Mouse (Mus musculus) limb, embryonic 12.5 days (tissue): ENCODE data around the gene Sec62. TPM values are rescaled to one million over a fixed set of nuclear protein-coding genes. Genes with fewer than 3 reads are reported as not detected.
"Not testable (repeated sequence)": the region's sequence is repeated elsewhere in the genome, so short reads cannot be mapped to it uniquely, and the experiment has no call there.

Experiments used
- ATAC-seq: fragments of 200-750 bp; cut with Nextera tagmentation; 2 replicates; pipeline ENCODE4 v1.8.0; 2017; ENCODE audit warnings: low read depth, moderate TSS enrichment; ENCODE audit not compliant: insufficient number of reproducible peaks, insufficient read depth, low FRiP score, low TSS enrichment
- H3K27ac ChIP-seq: fragments of 300-500 bp; sonication (generic); 2 replicates; pipeline ENCODE4 v1.5.1; 2016; ENCODE audit warnings: mild to moderate bottlenecking, moderate library complexity
- H3K27me3 ChIP-seq: fragments of 300-500 bp; sonication (generic); 2 replicates; pipeline ENCODE4 v1.6.1; 2016; ENCODE audit warnings: mild to moderate bottlenecking, moderate library complexity
- H3K36me3 ChIP-seq: fragments of 300-500 bp; sonication (generic); 2 replicates; pipeline ENCODE4 v1.6.1; 2016; ENCODE audit warnings: mild to moderate bottlenecking, moderate library complexity
- H3K4me1 ChIP-seq: fragments of 300-500 bp; sonication (generic); replicated peaks from 2 replicates; pipeline ENCODE4 v1.6.1; 2016
- H3K4me2 ChIP-seq: fragments of 300-500 bp; sonication (generic); 2 replicates; pipeline ENCODE4 v1.6.1; 2016; ENCODE audit warnings: mild to moderate bottlenecking, moderate library complexity
- H3K4me3 ChIP-seq: fragments of 300-500 bp; sonication (generic); replicated peaks from 2 replicates; pipeline ENCODE4 v1.5.1; 2016; ENCODE audit warnings: mild to moderate bottlenecking
- H3K9ac ChIP-seq: fragments of 300-500 bp; sonication (generic); replicated peaks from 2 replicates; pipeline ENCODE4 v1.6.1; 2016; ENCODE audit warnings: mild to moderate bottlenecking, moderate library complexity
- H3K9me3 ChIP-seq: fragments of 300-500 bp; sonication (generic); 2 replicates; pipeline ENCODE4 v1.6.1; 2016; ENCODE audit warnings: mild to moderate bottlenecking, moderate library complexity
- WGBS: fragments of 180-500 bp; shearing (Covaris S2); methylation state at CpG from one replicate; pipeline ENCODE4 v1.1.7; 2016; 5-methylcytosine and 5-hydroxymethylcytosine counted together
- polyA plus RNA-seq: library from polyadenylated mRNA; unstranded; fragments of >200 nt; fragmentation: Nextera tagmentation; extraction: Ambion mirVana; gene quantifications from 2 replicates; pipeline ENCODE4 v1.2.1, GENCODE M21; 2016

Gene Sec62
- polyA plus RNA-seq, 1 experiment from 2014 or later = 83.9 TPM

DNA sequence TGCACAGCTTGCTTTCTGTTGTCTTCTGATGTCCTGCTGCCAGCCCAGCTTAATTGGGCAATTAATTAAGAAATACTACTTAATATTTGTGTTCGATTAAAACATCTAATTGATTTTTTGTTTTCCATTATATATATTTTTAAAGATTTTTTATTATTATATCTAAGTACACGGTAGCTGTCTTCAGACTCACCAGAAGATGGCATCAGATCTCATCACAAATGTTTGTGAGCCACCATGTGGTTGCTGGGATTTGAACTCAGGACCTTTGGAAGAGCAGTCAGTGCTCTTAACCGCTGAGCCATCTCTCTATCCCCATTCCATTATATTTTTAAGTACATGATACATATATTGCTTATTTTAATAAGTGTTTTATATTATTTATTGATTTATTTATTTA is 40.6 kb downstream of the Sec62 start:
- Histone ChIP-seq H3K9ac (no peak overlapping the region), H3K27me3 (no peaks in the 10 kb centered on the region), H3K9me3 (no peaks in the 10 kb centered on the region), H3K4me1 (no peaks in the 10 kb centered on the region), H3K4me3 (no peak overlapping the region), H3K4me2 (no peak overlapping the region), H3K27ac (no peak overlapping the region), H3K36me3 (no peaks in the 10 kb centered on the region)
- ATAC-seq = no peak
- 78% methylated on average over 3 of the region's 3 CpGs for WGBS

DNA sequence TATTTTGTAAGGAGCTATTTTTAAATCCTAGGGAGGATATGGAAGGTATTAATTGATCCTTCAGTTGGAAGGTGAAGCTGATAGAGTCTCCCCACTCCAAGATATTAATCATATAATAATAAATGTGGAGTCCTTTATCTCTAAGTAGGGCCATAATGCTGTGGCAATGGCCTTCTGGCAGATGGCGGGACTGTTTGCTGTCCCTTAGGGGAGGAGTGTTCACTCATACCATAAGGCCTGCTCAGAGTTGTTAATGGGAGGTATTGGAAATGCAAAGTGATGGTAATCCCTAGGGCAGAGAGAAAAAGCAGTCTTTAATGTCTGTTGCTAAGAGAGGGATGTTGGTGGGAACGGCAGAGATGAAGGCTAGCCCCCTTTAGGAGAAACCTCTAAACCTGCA is 53.1 kb downstream of the Sec62 start:
- no peaks in the 10 kb centered on the region for H3K27me3 ChIP-seq
- ATAC-seq = no peak
- H3K4me1 ChIP-seq = no peaks in the 10 kb centered on the region
- no peak overlapping the region for H3K27ac ChIP-seq
- H3K4me3 ChIP-seq = no peak overlapping the region
- H3K4me2 ChIP-seq = no peak overlapping the region
- H3K36me3 ChIP-seq = no peaks in the 10 kb centered on the region
- no peak overlapping the region for H3K9ac ChIP-seq
- H3K9me3 ChIP-seq = no peaks in the 10 kb centered on the region
- WGBS = 67% methylated on average over 2 of the region's 2 CpGs

DNA sequence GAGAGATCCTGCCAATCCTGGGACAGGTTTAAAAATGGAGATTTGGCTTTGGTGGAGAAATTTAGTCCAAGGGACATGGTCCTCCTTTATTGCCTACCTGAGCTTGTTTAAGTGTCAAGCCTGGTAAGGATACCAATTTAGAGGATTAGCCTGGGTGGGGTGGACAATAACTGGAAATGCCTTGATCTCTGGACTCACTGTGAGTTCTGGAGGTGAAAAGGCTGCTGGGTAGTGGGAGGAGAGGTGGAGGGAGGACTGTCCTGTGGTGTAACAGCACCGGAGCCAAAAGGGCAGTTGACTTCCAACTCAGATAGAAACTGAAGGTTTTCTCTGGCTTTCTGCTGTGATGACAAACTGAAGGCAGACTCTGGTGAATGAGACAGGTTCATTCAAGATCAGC is 54.7 kb downstream of the Sec62 start:
- H3K9me3 ChIP-seq = no peaks in the 10 kb centered on the region
- ATAC-seq = no peak
- no peak overlapping the region for H3K4me3 ChIP-seq
- WGBS = 38% methylated on average over 1 of the region's 1 CpGs
- H3K36me3 ChIP-seq = no peaks in the 10 kb centered on the region
- no peak overlapping the region for H3K4me2 ChIP-seq
- H3K27ac ChIP-seq = no peak overlapping the region
- no peak overlapping the region for H3K9ac ChIP-seq
- H3K4me1 ChIP-seq = no peaks in the 10 kb centered on the region
- no peaks in the 10 kb centered on the region; the same call in 1 of the 2 replicates for H3K27me3 ChIP-seq

DNA sequence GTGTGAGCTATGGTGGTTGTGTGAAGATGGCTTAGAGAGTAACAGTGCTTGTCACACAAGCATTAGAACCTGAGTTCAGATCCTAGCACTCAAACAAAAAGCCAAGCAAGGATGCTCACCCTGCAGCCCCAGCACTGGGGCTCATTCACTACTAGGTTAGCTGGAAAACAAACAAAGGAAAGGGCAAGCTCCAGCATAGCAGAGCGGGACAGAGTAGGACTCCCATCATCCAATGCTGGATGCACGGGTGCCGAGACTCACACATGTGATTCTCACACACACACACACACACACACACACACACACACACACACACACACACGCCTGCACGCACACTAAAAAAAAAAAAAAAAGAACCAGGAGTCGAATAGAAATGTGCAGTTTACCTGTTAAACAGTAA is 58.7 kb downstream of the Sec62 start:
- 80% methylated on average over 6 of the region's 6 CpGs for WGBS
- Histone ChIP-seq H3K36me3 (no peaks in the 10 kb centered on the region), H3K4me3 (no peak overlapping the region), H3K9me3 (no peaks in the 10 kb centered on the region), H3K9ac (no peak overlapping the region), H3K27ac (no peak overlapping the region), H3K27me3 (peaks cover 28% of the 10 kb centered on the region), H3K4me2 (no peak overlapping the region), H3K4me1 (peaks cover 5% of the 10 kb centered on the region; the same call in 1 of the 2 replicates)
- no peak for ATAC-seq

DNA sequence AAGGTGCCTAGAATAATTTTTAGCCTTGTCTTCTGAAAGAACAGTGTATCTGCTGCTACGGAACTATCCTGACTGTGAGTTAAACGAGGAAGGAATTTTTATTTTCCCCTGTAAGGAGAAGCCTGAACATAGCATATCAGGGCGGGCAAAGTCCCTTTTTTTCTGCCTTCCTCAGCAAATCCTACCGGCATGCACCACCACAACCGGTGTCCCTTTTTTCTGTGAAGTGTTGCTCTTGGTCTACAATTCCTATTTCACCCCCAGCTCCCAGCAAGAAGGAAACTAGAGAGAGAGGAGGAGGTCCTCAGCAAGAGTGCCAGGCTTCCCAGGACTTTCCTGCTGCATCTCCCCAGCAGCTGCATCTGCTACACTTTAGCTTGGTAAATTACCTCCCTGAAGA is 60.9 kb downstream of the Sec62 start:
- Histone ChIP-seq H3K4me3 (no peak overlapping the region), H3K27ac (no peak overlapping the region), H3K4me2 (no peak overlapping the region), H3K27me3 (peaks cover 40% of the 10 kb centered on the region), H3K9me3 (no peaks in the 10 kb centered on the region), H3K9ac (no peak overlapping the region), H3K4me1 (peaks cover 5% of the 10 kb centered on the region; the same call in 1 of the 2 replicates), H3K36me3 (no peaks in the 10 kb centered on the region)
- ATAC-seq = no peak
- WGBS = 87% methylated on average over 5 of the region's 5 CpGs

DNA sequence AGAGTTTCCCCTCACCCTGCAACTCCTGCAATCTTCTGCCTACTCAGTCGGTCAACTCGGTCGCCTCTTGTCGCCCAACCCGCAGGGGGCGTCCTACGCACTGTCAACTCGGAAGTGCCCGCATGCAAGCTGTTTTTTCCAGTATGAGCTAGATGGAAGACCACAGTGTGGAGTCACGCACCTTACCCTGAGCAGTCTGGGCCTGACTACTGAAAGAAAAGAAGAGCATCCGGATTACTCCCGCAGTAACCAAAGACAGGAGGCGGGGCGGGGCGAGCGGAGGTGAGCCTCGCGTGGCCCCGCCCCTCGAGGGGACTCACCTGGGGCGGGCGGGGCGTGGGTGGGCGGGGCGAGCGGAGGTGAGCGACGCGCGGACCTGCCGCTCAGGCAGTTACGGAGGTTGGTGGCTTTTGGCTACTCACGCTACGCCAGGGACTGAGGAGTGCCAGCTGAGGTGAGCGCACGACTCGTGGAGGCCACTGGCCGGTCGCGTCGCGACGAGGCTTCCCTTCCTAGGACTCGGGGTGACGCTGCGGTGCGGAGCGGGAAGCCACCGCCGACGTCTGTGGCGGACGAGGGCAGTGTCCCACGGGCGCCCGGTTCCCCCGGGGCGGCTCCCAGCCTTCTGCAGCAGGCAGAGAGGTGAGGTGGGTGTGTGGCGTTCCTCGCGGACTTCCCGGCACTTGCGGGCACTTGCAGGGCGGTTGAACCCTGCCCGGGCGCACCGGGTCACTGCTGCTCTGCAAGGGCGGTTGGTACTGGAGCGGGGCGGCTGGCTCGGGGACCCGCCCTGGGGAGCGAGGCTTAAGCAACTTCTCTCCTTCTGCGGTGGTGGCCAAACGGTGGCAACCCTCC is 63.2 kb downstream of the Sec62 start, which contains the start of gene Gpr160:
Gene Gpr160 (plus strand): TSS at position 347 of the 855 bp plus-strand sequence.
- no peak within 1 kb of the TSS for H3K27ac ChIP-seq
- H3K27me3 ChIP-seq = peaks cover 40% of the 10 kb centered on the region
- H3K9ac ChIP-seq = peak within 1 kb of the TSS; percentile 57
- peak within 1 kb of the TSS; percentile 98 for H3K4me2 ChIP-seq
- H3K4me3 ChIP-seq = peak within 1 kb of the TSS; percentile 64
- peak; percentile 59 for ATAC-seq
- H3K9me3 ChIP-seq = no peaks in the 10 kb centered on the region
- peaks cover 5% of the 10 kb centered on the region; the same call in 1 of the 2 replicates for H3K4me1 ChIP-seq
- under 1% methylated on average over 75 of the region's 75 CpGs for WGBS
- H3K36me3 ChIP-seq = no peaks in the 10 kb centered on the region

DNA sequence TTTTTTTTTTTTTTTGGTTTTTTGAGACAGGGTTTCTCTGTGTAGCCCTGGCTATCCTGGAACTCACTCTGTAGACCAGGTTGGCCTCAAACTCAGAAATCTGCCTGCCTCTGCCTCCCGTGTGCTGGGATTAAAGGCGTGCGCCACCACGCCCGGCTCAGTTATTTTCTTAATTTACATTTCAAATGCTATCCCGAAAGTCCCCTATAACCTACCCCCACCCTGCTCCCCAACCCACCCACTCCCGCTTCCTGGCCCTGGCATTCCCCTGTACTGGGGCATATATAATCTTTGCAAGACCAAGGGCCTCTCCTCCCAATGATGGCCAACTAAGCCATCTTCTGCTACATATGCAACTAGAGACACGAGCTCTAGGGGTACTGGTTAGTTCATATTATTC is 66.9 kb downstream of the Sec62 start:
- WGBS = 91% methylated on average over 8 of the region's 8 CpGs
- not testable (repeated sequence) for ATAC-seq, H3K9ac ChIP-seq

DNA sequence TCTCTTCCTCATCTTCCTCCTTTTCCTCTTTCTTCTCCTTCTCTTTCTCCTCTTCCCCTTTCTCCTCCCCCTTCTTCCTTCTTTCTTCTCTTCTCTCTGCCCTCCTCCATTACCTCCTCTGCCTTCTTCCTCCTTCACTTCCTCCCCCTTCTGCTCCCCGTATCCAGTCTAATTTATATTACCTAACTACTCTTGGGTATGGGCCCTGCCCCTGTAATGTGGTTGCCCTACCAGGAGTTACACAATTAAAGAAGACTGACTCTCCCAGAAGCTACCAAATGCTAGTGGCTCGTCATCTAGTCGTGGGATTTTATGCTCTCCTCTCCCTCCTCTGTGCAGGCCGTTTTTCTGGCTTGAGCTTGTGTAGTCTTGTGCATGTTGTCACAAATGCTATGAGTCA is 68.0 kb downstream of the Sec62 start:
- Histone ChIP-seq H3K27ac (no peak overlapping the region), H3K4me2 (no peak overlapping the region), H3K36me3 (no peaks in the 10 kb centered on the region), H3K4me3 (no peak overlapping the region), H3K9me3 (no peaks in the 10 kb centered on the region), H3K27me3 (peaks cover 19% of the 10 kb centered on the region), H3K4me1 (peaks cover 8% of the 10 kb centered on the region; the same call in 1 of the 2 replicates), H3K9ac (no peak overlapping the region)
- ATAC-seq = no peak
- WGBS = 72% methylated on average over 4 of the region's 4 CpGs

More for the DNA sequence above, 66.9 kb downstream of the Sec62 start:
- H3K4me2 ChIP-seq, H3K4me1 ChIP-seq, H3K27ac ChIP-seq, H3K4me3 ChIP-seq, H3K9me3 ChIP-seq, H3K36me3 ChIP-seq: not testable (repeated sequence)
- peaks cover 30% of the 10 kb centered on the region for H3K27me3 ChIP-seq

DNA sequence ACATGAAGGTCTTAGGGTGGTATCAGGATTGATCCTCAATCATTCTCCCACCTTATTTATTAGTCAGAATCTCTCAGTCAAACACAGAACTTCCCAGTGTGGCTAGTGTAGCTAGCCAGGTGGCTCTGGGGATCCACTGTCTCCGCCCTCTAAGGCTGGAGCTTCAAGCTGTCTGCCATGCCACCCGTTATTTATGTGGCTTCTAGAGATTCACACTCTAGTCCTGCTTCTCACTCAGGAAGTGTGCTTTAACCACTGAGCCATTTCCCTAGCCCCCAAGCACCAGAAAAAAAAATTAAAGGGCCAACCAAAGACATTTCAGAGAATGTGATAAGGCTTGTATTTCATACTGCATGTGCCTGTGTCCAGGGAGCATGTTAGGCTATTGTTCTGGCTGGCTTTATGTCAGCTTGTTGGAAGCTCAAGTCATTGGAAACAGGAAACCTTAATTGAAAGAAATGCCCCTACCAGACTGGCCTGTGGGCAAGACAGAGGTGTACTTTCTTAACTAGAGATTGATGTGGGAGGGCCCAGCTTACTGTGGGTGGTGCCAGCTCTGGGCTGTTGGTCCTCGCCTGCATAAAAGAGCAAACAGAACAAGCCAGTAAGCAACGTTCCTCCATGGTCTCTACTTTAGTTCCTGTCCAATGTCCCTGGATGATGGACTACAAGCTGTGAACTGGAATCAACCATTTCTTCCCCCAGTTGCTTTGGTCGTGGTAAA is 71.2 kb downstream of the Sec62 start:
- no peak for ATAC-seq
- H3K9me3 ChIP-seq = no peaks in the 10 kb centered on the region
- 67% methylated on average over 5 of the region's 5 CpGs for WGBS
- no peak overlapping the region for H3K4me3 ChIP-seq
- no peaks in the 10 kb centered on the region for H3K36me3 ChIP-seq
- H3K27me3 ChIP-seq = no peaks in the 10 kb centered on the region
- H3K4me2 ChIP-seq = no peak overlapping the region
- no peak overlapping the region for H3K27ac ChIP-seq
- H3K9ac ChIP-seq = no peak overlapping the region
- H3K4me1 ChIP-seq = peaks cover 2% of the 10 kb centered on the region; the same call in 1 of the 2 replicates

DNA sequence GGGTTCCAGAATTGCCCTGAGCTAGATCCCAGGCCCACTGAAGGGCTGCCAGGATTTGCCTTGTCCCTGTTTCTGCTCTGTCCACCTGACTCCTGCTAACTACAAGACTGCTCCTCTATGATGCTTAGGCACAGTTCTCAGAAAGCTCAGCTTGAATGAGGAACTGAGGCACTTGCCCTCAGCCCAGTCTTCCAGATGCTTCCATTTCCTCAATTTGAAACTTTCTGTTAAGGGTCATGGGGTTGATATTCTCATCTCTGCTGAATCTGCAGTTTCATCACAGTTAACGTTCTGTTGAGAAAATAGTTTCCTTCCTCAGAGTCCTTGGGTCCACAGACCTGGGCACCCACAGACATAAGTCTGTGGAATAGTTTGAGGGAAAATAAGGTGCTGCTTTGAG is 72.0 kb downstream of the Sec62 start:
- Histone ChIP-seq H3K36me3 (no peaks in the 10 kb centered on the region), H3K27me3 (no peaks in the 10 kb centered on the region), H3K4me1 (peaks cover 2% of the 10 kb centered on the region; the same call in 1 of the 2 replicates), H3K27ac (no peak overlapping the region), H3K9me3 (no peaks in the 10 kb centered on the region), H3K9ac (no peak overlapping the region), H3K4me2 (no peak overlapping the region), H3K4me3 (no peak overlapping the region)
- ATAC-seq = no peak
- WGBS = 80% methylated on average over 1 of the region's 1 CpGs

DNA sequence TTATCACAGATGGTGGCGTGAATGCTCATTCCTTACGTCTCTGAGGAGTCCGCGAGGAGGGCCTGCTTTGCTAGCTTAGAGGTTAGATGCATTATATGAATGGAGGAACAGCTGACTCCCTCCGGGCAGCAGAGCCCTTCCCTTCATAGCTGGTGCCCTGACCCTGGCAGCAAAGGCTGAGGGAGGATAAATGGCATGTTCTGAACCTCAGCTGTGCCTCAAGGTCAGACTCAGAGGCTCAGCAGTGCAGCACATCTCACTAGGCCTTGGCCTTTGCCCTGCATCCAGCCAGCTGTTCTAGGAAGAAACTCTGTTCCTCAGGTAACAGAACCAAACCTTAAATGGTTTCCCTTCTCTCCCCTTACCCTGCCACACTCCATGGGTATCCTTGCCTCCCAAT is 75.5 kb downstream of the Sec62 start:
- Histone ChIP-seq H3K27me3 (no peaks in the 10 kb centered on the region), H3K27ac (no peak overlapping the region), H3K4me2 (no peak overlapping the region), H3K9ac (no peak overlapping the region), H3K9me3 (no peaks in the 10 kb centered on the region), H3K4me1 (peaks cover 2% of the 10 kb centered on the region; the same call in 1 of the 2 replicates), H3K4me3 (no peak overlapping the region), H3K36me3 (no peaks in the 10 kb centered on the region)
- ATAC-seq = no peak
- WGBS = 90% methylated on average over 5 of the region's 5 CpGs
